Mouse (Mus musculus): ENCODE measurements around the gene Adat3. TPM values are rescaled to one million over a fixed set of nuclear protein-coding genes. Genes with fewer than 3 reads are reported as not detected.

Gene Adat3
- polyA plus RNA-seq (2012; rRNA removed) = 10.0 and 14.1 TPM in 2 replicates

DNA sequence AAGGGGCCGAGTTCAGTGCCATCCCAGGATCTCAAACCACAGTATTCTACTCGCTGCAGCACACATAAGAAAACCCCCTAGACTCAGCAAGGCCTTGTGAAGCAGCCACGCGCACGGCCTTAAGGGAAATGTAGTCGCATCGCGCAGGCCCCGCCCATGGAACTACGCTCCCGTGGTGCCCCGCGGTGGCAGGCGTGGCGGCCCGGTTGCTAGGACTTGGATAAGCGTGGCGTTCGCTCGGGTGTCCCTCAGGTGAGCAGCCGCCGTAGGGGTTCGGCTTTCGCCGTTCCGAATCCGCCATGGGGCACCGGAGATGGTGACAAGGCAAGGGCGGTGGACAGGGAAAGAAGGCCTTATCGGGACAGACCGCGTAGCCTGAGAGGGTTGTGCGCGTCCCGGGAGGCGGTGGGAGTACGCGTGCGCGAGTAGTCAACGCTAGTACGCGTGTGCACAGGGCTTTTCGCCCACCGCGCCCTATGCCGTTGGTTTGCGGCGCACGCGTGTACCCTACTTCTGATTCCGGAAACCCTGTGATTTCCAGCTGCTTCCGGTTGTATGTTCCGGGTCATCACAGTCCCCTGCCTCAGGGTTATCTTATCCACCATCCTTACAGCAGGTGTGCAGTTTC lies at the start of gene Adat3, which contains the start of gene Scamp4:
Adat3 (plus strand) TSS at position 183 of the 628 bp plus-strand sequence.
Scamp4 (plus strand) TSS at position 175 of the 628 bp plus-strand sequence.
- peaks cover 3% of the 10 kb centered on the region; the same call in 1 of the 2 replicates for H3K4me1 ChIP-seq (ENCODE audit: control insufficient read depth, insufficient read depth, low read length)
- WGBS = under 1% methylated on average over 54 of the region's 54 CpGs
- peak within 1 kb of the TSS; percentile 94 for H3K4me3 ChIP-seq (replicated peaks; ENCODE audit: extremely low read depth, low read depth, low read length)
- TF ChIP-seq POLR2A (IDR thresholded peaks at IDR 0.05; ENCODE audit: borderline replicate concordance, extremely low read depth, low read depth, low read length) (peak; percentile 54; the same call in 1 of the 2 replicates), CTCF (IDR thresholded peaks at IDR 0.05; ENCODE audit: insufficient read depth, low read length) (no peak)
- DNase-seq = peak; percentile 95

DNA sequence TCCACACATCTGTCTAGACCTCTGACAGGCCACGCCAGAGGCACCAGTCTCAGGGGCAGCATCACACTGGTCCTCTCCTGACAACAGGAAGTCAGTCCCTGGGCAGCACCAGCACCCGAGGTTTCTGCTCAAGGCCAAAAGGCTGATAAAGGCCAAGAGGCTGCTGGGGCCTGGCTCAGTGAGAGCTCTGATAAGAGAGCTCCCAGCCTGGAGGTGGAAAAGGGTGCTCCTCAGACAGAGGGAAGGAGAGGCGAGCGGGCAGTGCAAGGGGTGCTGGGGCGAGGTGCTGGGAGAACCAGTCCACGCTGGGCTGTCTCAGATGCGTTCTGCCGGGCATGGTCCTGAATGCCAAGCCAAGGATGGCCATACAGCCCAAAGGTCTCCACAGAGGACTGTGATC lies 49.1 kb upstream of the Adat3 start:
- no peak for DNase-seq
- WGBS = 80% methylated on average over 8 of the region's 8 CpGs
- TF ChIP-seq POLR2A (IDR thresholded peaks at IDR 0.05; ENCODE audit: borderline replicate concordance, extremely low read depth, low read depth, low read length) (no peak), CTCF (IDR thresholded peaks at IDR 0.05; ENCODE audit: insufficient read depth, low read length) (no peak)

DNA sequence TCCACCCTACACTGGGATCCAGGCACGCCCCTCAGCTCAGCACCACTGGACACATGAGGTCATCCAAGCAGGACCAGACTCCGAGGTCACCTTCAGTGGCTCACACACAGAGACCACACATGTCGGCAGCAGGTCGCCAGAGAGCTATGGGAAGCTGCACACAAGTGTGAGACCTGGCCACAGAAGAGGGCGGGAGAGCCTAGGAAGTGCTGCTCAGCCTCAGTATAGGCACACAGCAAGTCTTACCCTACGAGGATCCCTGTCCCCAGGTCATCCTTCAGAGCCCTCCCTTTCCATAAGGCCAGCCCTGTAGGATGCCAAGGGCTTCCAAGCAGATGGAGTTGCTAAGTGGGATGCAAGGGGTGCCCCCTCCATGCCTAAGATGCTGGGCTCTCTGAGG lies 48.7 kb upstream of the Adat3 start:
- TF ChIP-seq POLR2A (IDR thresholded peaks at IDR 0.05; ENCODE audit: borderline replicate concordance, extremely low read depth, low read depth, low read length) (no peak), CTCF (IDR thresholded peaks at IDR 0.05; ENCODE audit: insufficient read depth, low read length) (no peak)
- H3K4me3 ChIP-seq (replicated peaks; ENCODE audit: extremely low read depth, low read depth, low read length) = no peak overlapping the region
- DNase-seq = no peak
- peaks cover 15% of the 10 kb centered on the region for H3K4me1 ChIP-seq (ENCODE audit: control insufficient read depth, insufficient read depth, low read length)
- 83% methylated on average over 6 of the region's 6 CpGs for WGBS

More for the DNA sequence above, 49.1 kb upstream of the Adat3 start:
- Histone ChIP-seq H3K4me1 (ENCODE audit: control insufficient read depth, insufficient read depth, low read length) (peaks cover 10% of the 10 kb centered on the region), H3K4me3 (replicated peaks; ENCODE audit: extremely low read depth, low read depth, low read length) (no peak overlapping the region)

DNA sequence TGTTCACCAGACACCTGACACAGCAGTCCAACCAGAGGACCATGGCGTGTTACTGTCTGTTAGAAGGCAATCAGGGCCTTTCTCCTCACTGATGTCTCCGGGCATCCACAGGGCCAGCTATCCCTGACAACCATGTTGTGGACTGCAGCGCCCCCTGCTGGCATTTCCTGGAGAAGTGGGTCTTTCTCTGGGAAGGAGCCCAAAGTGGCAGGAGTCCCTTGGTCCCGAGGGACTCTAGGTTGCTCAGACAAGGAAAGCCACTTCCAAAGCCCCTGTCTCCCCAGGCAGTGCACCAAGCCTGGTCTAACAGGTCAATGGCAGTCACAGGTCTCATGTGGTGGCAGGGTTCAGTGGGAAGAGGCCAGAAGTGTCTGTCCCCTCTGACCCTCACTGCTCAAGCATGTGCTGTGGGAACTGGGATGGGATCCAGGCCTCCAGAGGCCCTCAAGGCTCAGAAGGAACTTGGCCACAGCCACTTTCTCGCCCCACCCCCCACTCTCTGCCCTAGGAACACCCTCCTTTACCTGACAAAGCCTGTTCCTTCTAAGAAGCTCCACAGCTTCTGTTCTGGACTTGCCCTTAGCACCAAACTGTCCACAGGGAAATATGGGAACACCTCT lies 45.2 kb upstream of the Adat3 start:
- 26% methylated on average over 5 of the region's 5 CpGs for WGBS
- Histone ChIP-seq H3K4me3 (replicated peaks; ENCODE audit: extremely low read depth, low read depth, low read length) (no peak overlapping the region), H3K4me1 (ENCODE audit: control insufficient read depth, insufficient read depth, low read length) (peaks cover 29% of the 10 kb centered on the region)
- TF ChIP-seq CTCF (IDR thresholded peaks at IDR 0.05; ENCODE audit: insufficient read depth, low read length) (peak; percentile 66), POLR2A (IDR thresholded peaks at IDR 0.05; ENCODE audit: borderline replicate concordance, extremely low read depth, low read depth, low read length) (no peak)
- DNase-seq = peak; percentile 82

DNA sequence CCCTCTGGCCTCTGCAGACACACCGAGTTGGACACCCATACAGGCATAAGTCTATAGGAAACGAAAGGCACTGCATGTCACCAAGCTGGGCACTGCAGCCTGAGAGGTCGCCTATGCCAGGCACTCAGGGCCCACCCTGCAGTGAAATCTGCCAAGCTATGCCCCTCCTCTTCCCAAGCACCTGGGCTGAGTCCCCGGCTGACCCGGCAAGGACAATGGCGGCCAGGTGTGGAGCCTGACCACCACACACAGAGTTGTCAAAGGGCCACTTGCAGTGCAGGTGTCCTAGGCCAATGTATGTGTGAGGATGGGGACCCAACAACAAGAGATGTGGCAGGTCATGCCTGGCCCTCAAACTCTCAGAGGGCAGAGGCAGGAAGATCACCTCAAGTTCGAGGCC lies 43.2 kb upstream of the Adat3 start:
- no peak overlapping the region for H3K4me3 ChIP-seq (replicated peaks; ENCODE audit: extremely low read depth, low read depth, low read length)
- no peak for DNase-seq
- 85% methylated on average over 7 of the region's 7 CpGs for WGBS
- no peak for TF ChIP-seq POLR2A (IDR thresholded peaks at IDR 0.05; ENCODE audit: borderline replicate concordance, extremely low read depth, low read depth, low read length)
- TF ChIP-seq CTCF (IDR thresholded peaks at IDR 0.05; ENCODE audit: insufficient read depth, low read length) = no peak
- H3K4me1 ChIP-seq (ENCODE audit: control insufficient read depth, insufficient read depth, low read length) = peaks cover 29% of the 10 kb centered on the region

DNA sequence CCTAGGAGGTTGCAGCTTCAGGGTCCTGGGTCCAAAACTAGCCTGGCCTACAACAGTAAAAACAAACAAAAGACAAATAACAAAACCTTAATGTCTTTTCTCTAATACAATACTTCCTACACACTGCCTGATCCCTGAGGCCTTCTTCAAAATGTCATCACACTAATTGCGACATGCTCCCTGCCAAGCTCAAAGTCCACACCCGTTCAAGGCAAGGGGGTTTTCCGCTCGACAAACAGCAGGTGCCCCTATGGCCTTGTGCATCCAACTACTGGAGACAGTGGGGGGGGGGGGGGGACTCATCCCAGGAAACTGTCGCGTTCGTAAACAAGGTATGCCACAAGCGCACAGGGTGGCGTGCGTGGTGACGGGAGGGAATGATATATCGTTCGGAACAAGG lies 42.1 kb upstream of the Adat3 start:
- no peak for DNase-seq
- TF ChIP-seq CTCF (IDR thresholded peaks at IDR 0.05; ENCODE audit: insufficient read depth, low read length) = no peak
- TF ChIP-seq POLR2A (IDR thresholded peaks at IDR 0.05; ENCODE audit: borderline replicate concordance, extremely low read depth, low read depth, low read length) = no peak
- Histone ChIP-seq H3K4me1 (ENCODE audit: control insufficient read depth, insufficient read depth, low read length) (peaks cover 29% of the 10 kb centered on the region), H3K4me3 (replicated peaks; ENCODE audit: extremely low read depth, low read depth, low read length) (peak overlapping the region; percentile 85)
- WGBS = under 1% methylated on average over 13 of the region's 13 CpGs

DNA sequence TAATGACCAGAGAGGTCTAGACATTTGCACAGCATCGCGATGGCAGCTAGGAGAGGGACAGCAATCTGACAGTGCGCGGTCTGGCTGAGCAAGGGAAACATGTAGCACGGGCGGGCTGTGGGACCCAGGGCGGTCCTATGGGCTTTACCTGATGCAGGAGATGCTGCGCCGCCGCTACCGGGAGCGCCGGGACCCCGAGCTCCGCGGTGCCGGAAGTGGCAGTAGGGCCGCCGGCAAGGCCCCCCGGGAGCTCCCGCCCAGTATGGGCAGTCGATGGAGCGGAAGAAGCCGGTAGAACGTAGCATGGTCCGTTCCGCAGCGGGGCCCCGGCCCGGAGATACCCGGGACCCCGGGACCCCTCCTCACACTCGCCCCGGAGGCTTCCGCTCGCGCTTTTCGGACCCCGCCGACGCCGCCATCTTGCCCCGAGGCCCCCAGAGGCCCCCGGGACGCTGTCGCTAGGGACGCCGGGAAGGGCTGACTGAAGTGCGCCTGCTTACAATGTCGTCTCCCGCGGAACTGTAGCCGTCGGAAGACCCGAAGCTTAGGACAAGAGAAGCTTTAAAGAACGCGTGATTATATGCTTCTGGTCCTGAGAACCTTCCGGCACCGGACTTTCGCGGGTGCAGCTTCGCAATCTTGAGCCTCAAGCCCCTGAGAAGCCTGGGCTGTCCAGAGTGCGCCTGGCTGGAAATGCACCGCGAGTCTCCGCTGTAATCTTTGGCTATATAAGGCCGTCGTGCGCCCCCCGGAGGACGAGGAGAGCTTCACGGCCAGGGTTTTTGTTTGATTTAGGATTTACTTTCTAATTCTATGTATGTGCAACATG lies 41.4 kb upstream of the Adat3 start, which contains the start of gene Rexo1:
Rexo1 (minus strand) TSS at position 445 of the 829 bp plus-strand sequence.
- TF ChIP-seq POLR2A (IDR thresholded peaks at IDR 0.05; ENCODE audit: borderline replicate concordance, extremely low read depth, low read depth, low read length) = peak; percentile 45; the same call in 1 of the 2 replicates
- TF ChIP-seq CTCF (IDR thresholded peaks at IDR 0.05; ENCODE audit: insufficient read depth, low read length) = peak; percentile 68
- Histone ChIP-seq H3K4me3 (replicated peaks; ENCODE audit: extremely low read depth, low read depth, low read length) (peak within 1 kb of the TSS; percentile 85), H3K4me1 (ENCODE audit: control insufficient read depth, insufficient read depth, low read length) (peaks cover 29% of the 10 kb centered on the region)
- under 1% methylated on average over 72 of the region's 72 CpGs for WGBS
- peak; percentile 92 for DNase-seq

DNA sequence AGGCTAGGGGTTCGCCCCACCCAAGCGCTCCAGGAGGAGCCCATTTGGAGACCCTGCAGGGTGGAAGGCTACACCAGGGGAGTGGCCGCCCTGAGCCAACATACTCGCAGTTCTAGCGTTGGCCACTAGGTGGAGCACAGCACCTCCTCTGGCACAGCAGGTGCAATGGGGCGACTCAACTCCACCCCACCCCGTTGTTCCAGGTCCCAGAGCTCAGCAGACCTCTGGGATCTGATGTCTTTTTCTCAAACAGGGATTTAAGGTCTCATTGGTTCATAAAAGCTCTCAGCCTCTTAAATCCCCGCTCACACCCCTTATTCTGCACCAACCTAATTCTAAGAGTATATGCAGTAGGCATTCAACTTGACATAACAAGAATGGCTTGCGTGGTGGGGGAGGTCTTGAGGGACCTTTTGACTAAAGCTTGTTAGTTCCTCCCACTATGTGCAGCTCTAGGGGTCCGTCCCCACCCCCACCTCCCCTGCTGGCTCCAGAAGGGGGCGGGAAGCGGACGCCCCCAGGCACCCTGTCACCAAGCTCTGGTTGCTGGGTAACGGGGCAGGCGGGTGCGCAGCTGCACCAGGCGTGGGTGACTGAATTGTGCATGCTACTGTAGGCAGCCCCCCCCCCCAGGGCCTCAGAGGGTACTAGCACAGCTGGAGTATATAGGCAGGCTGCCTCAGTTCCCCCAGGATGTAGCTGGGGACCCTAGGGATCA lies 36.1 kb upstream of the Adat3 start:
- WGBS = 29% methylated on average over 17 of the region's 17 CpGs
- TF ChIP-seq POLR2A (IDR thresholded peaks at IDR 0.05; ENCODE audit: borderline replicate concordance, extremely low read depth, low read depth, low read length) (no peak), CTCF (IDR thresholded peaks at IDR 0.05; ENCODE audit: insufficient read depth, low read length) (peak; percentile 93)
- 0 out of 2 replicates have a peak, but pooled peaks cover 2% of the 10 kb centered on the region for H3K4me1 ChIP-seq (ENCODE audit: control insufficient read depth, insufficient read depth, low read length)
- no peak overlapping the region for H3K4me3 ChIP-seq (replicated peaks; ENCODE audit: extremely low read depth, low read depth, low read length)
- DNase-seq = peak; percentile 91

Data from lung, adult 2 months (tissue).